Mouse (Mus musculus) heart, postnatal 36 days (tissue): ENCODE results near the gene Msh5. TPM values are rescaled to one million over a fixed set of nuclear protein-coding genes. Genes with fewer than 3 reads are reported as not detected.

Experiments used
- DNase-seq, 2 experiments: peaks; one replicate each; pipeline ENCODE4 v3.0.0; 2021 to 2022
- intact Hi-C: fragments of 180-260 bp; cut with DNase I; formaldehyde crosslinking; loops from one replicate; pipeline ENCODE4 v1.15.1; 2025
- total RNA-seq, 2 experiments: library from RNA; stranded (reverse); gene quantifications; 2 replicates each; pipeline ENCODE4 v1.2.3; 2021

Msh5 gene
- total RNA-seq, 2 experiments from 2014 or later, result 0.25 to 0.70 TPM

GRCm38 (mm10) chr17:34982328-34982727, 64.2 kb downstream of the Msh5 start:
- no peak for DNase-seq
- intact Hi-C loops, result loop anchor here (2.0 to 10.0 kb wide), 2 partner anchors 18 to 48 kb away; partner anchors contain the start of genes Neu1 and Vars

DNA sequence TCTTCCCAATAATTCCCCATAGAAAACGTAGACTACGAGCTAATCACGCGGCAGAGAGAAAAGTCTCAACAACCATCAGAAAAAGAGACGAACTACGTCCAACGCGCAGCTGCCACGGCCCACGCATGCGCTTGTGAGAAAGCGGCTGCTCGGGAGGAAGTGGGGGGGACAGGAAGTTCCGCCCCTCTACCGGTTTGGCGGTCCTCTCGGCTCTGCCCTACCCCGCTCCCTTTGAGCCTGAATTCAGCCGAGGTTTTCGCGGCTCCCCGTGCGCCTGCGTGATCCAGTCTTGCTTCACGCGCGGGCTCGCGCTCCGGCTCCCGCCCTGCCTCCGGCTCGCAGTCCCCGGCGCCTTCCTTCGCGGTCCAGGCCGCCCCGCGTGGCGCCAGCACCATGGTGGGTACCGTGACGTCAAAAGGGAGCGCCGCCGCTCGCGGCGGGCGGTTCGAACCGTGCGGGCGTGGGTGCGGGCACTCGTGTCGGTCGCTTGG, 64.8 kb downstream of the Msh5 start, which contains the start of gene Lsm2:
Lsm2 (plus strand) TSS at position 173 of the 491 bp plus-strand sequence.
- peak; percentile 90 to 97 for DNase-seq
- intact Hi-C loops, result loop anchor here (1.0 to 10.0 kb wide), 3 partner anchors 19 to 47 kb away; partner anchors contain the start of genes Neu1 and Vars

DNA sequence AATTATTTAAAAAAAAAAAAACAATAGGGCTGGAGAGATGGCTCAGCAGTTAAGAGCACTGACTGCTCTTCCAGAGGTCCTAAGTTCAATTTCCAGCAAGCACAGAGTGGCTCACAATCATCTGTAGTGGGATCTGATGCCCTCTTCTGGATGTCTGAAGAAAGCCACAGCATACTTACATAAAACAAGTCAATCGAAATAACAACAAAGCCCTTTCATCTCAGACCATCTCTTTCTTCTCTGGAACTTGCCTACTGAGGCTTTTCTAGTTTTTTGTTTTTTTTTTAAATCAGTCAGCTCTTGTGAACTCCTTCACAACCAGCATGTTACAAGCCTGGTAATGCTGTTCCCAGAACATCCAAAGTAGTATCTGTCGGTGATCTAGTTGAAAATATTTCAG, 65.9 kb downstream of the Msh5 start:
- peak in 1 of 2 experiments; percentile 44 for DNase-seq
- intact Hi-C loops, result loop anchor here (1.0 to 10.0 kb wide), 2 partner anchors 28 to 46 kb away; partner anchors contain the start of gene Neu1

GRCm38 (mm10) chr17:34979631-34980030, 66.9 kb downstream of the Msh5 start:
- DNase-seq, result no peak
- intact Hi-C loops, result loop anchor here (10.0 kb wide), 1 partner anchor 45 kb away; the partner anchor contains the start of gene Neu1

Other genes starting within 250 kb of the Msh5 start
- gene Cyp21a1, start 242.2 kb downstream of the Msh5 start, total RNA-seq, result not detected
- 10 to 100 TPM in 1 of 2 experiments, 1 to 10 TPM in 1; 10.0 to 11.1 TPM for gene Stk19, start 209.8 kb downstream of the Msh5 start, total RNA-seq
- 10 to 100 TPM; 12.4 to 17.3 TPM for gene Dxo, start 209.7 kb downstream of the Msh5 start, total RNA-seq
- gene Skiv2l, start 196.5 kb downstream of the Msh5 start, total RNA-seq, result 10 to 100 TPM; 22.6 to 24.5 TPM
- 10 to 100 TPM; 13.7 to 15.3 TPM for gene Nelfe, start 196.4 kb downstream of the Msh5 start, total RNA-seq
- 1 to 10 TPM; 4.4 to 7.5 TPM for gene Cfb, start 184.2 kb downstream of the Msh5 start, total RNA-seq
- gene Zbtb12, start 167.3 kb downstream of the Msh5 start, total RNA-seq, result 1 to 10 TPM; 7.5 to 7.7 TPM
- not detected for gene Gm20547, start 164.7 kb downstream of the Msh5 start, total RNA-seq
- 1 to 10 TPM; 3.1 to 4.4 TPM for gene C2, start 148.5 kb downstream of the Msh5 start, total RNA-seq
- gene Ehmt2, start 148.3 kb downstream of the Msh5 start, total RNA-seq, result 10 to 100 TPM; 44.6 to 49.8 TPM
- not detected for gene Slc44a4, start 132.3 kb downstream of the Msh5 start, total RNA-seq
- gene Neu1, start 115.5 kb downstream of the Msh5 start, total RNA-seq, result 10 to 100 TPM; 13.2 to 16.5 TPM
- gene Hspa1b, start 87.5 kb downstream of the Msh5 start, total RNA-seq, result 1 to 10 TPM; 2.8 to 4.5 TPM
- not detected for gene Gm20481, start 76.8 kb downstream of the Msh5 start, total RNA-seq
- 1 to 10 TPM; 4.2 to 4.6 TPM for gene Hspa1a, start 74.6 kb downstream of the Msh5 start, total RNA-seq
- gene Hspa1l, start 74.0 kb downstream of the Msh5 start, total RNA-seq, result 1 to 10 TPM; 7.8 to 9.2 TPM
- gene Lsm2, start 64.9 kb downstream of the Msh5 start, total RNA-seq, result 10 to 100 TPM; 16.0 to 17.4 TPM
- gene Vars, start 45.8 kb downstream of the Msh5 start, total RNA-seq, result 10 to 100 TPM; 26.7 to 27.4 TPM
- 1 to 10 TPM; 8.4 to 9.3 TPM for gene Vwa7, start 30.2 kb downstream of the Msh5 start, total RNA-seq
- gene Sapcd1, start 18.7 kb downstream of the Msh5 start, total RNA-seq, result not detected
- 10 to 100 TPM; 41.7 to 44.0 TPM for gene Clic1, start 3.2 kb upstream of the Msh5 start, total RNA-seq
- 10 to 100 TPM; 27.5 to 27.6 TPM for gene Ddah2, start 12.3 kb upstream of the Msh5 start, total RNA-seq
- gene Ly6g6c, start 18.6 kb upstream of the Msh5 start, total RNA-seq, result under 1 TPM in 1 of 2 experiments, not detected in 1; 0.56 TPM
- under 1 TPM; 0.42 to 0.49 TPM for gene Mpig6b, start 19.4 kb upstream of the Msh5 start, total RNA-seq
- not detected for gene Ly6g6e, start 30.2 kb upstream of the Msh5 start, total RNA-seq
- under 1 TPM; 0.70 to 0.80 TPM for gene Ly6g6d, start 31.3 kb upstream of the Msh5 start, total RNA-seq
- not detected for gene Ly6g6f, start 38.9 kb upstream of the Msh5 start, total RNA-seq
- 10 to 100 TPM; 54.6 to 61.1 TPM for gene Abhd16a, start 42.5 kb upstream of the Msh5 start, total RNA-seq
- gene Ly6g5c, start 61.5 kb upstream of the Msh5 start, total RNA-seq, result not detected
- not detected for gene Ly6g5b, start 68.7 kb upstream of the Msh5 start, total RNA-seq
- 1 to 10 TPM; 8.0 to 9.6 TPM for gene Gpank1, start 74.7 kb upstream of the Msh5 start, total RNA-seq
- gene Csnk2b, start 75.3 kb upstream of the Msh5 start, total RNA-seq, result 100 to 1,000 TPM; 163 to 164 TPM
- 10 to 100 TPM; 25.7 to 26.4 TPM for gene D17H6S53E, start 79.6 kb upstream of the Msh5 start, total RNA-seq
- not detected for gene Apom, start 85.3 kb upstream of the Msh5 start, total RNA-seq
- 100 to 1,000 TPM; 243 to 268 TPM for gene Bag6, start 88.4 kb upstream of the Msh5 start, total RNA-seq
- 100 to 1,000 TPM; 122 to 127 TPM for gene Prrc2a, start 118.2 kb upstream of the Msh5 start, total RNA-seq
- gene Aif1, start 129.3 kb upstream of the Msh5 start, total RNA-seq, result 1 to 10 TPM; 2.0 to 6.2 TPM
- gene Lst1, start 141.7 kb upstream of the Msh5 start, total RNA-seq, result 1 to 10 TPM; 3.3 to 3.7 TPM
- 1 to 10 TPM; 1.0 to 1.6 TPM for gene Ltb, start 147.7 kb upstream of the Msh5 start, total RNA-seq
- under 1 TPM; 0.53 to 0.57 TPM for gene Tnf, start 155.3 kb upstream of the Msh5 start, total RNA-seq
- under 1 TPM in 1 of 2 experiments, not detected in 1; 0.19 TPM for gene Lta, start 158.6 kb upstream of the Msh5 start, total RNA-seq
- gene Gm16181, start 174.1 kb upstream of the Msh5 start, total RNA-seq, result not detected
- 1 to 10 TPM; 2.0 to 2.6 TPM for gene Atp6v1g2, start 186.9 kb upstream of the Msh5 start, total RNA-seq
- gene Nfkbil1, start 189.0 kb upstream of the Msh5 start, total RNA-seq, result 1 to 10 TPM; 8.0 to 8.5 TPM
- 10 to 100 TPM; 83.3 to 97.3 TPM for gene Ddx39b, start 195.0 kb upstream of the Msh5 start, total RNA-seq
- 100 to 1,000 TPM in 1 of 2 experiments, 10 to 100 TPM in 1; 87.6 to 133 TPM for gene H2-D1, start 216.0 kb upstream of the Msh5 start, total RNA-seq